Mouse (Mus musculus) testis, adult 2 months (tissue): ENCODE results near the gene Aldh1l1. TPM values are rescaled to one million over a fixed set of nuclear protein-coding genes. Genes with fewer than 3 reads are reported as not detected.
A peak's percentile ranks its signal among the peaks of the same experiment; 100 is the strongest.

ENCODE experiments used
- H3K27ac ChIP-seq: fragments of 200-500 bp; 2 replicates; pipeline ENCODE4 v1.5.1; 2012; ENCODE audit warnings: low read depth, low read length; ENCODE audit not compliant: control insufficient read depth, insufficient read depth
- H3K27me3 ChIP-seq: fragments of 200-500 bp; 2 replicates; pipeline ENCODE4 v1.6.1; 2012; ENCODE audit warnings: mild to moderate bottlenecking, low read length, moderate library complexity; ENCODE audit not compliant: control insufficient read depth, insufficient read depth
- H3K36me3 ChIP-seq: fragments of 200-500 bp; 2 replicates; pipeline ENCODE4 v1.6.1; 2012; ENCODE audit warnings: mild to moderate bottlenecking, low read length; ENCODE audit not compliant: control insufficient read depth, insufficient read depth
- H3K4me1 ChIP-seq: fragments of 200-500 bp; 2 replicates; pipeline ENCODE4 v1.6.1; 2012; ENCODE audit warnings: low read length; ENCODE audit not compliant: control insufficient read depth, insufficient read depth
- H3K4me3 ChIP-seq: fragments of 200-500 bp; 2 replicates; pipeline ENCODE4 v1.5.1; 2012; ENCODE audit warnings: low read depth, mild to moderate bottlenecking, low read length, moderate library complexity, mixed read lengths; ENCODE audit not compliant: control insufficient read depth
- CTCF ChIP-seq: fragments of 200-500 bp; IDR thresholded peaks from 2 replicates; pipeline ENCODE4 v1.5.1; 2012; ENCODE audit warnings: low read depth, mild to moderate bottlenecking, inconsistent platforms, low read length, moderate library complexity; ENCODE audit not compliant: control insufficient read depth, insufficient read depth, insufficient replicate concordance
- POLR2A ChIP-seq: fragments of 200-500 bp; IDR thresholded peaks from 2 replicates; pipeline ENCODE4 v1.6.1; 2012; ENCODE audit warnings: low read depth, mild to moderate bottlenecking, inconsistent platforms, low read length, moderate library complexity; ENCODE audit not compliant: control insufficient read depth
- polyA plus RNA-seq: library from polyadenylated mRNA; depleted of rRNA; stranded (reverse); fragments of >200 nt; gene quantifications from 2 replicates; pipeline ENCODE4 v1.2.3, GENCODE M21; 2012

Gene Aldh1l1
- polyA plus RNA-seq, 1 experiment = 9.6 TPM

DNA sequence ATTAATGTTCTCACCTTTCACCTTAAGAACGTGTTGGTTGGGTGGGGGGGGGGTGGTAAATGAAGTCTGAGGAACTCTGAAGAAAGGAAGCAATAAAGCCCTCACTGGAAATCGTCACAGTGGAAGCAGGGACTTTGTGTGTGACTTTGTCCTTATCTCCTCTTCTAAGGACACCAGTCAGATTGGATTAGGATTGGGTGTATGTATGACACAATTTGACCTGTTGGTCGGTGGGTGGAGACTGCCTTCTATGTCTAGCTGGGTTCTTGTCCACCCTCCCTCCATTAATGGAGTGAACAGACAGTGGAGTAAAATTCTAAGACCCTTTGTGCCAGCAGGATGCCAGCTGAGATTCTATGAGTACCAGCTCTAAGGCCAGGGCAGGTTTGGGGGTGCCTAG lies 2.0 kb upstream of the Aldh1l1 start:
- Histone ChIP-seq H3K4me3 (no peak overlapping the region), H3K36me3 (no peaks in the 10 kb centered on the region), H3K27me3 (no peaks in the 10 kb centered on the region), H3K27ac (no peak overlapping the region), H3K4me1 (no peaks in the 10 kb centered on the region)
- no peak for TF ChIP-seq POLR2A
- TF ChIP-seq CTCF = no peak

DNA sequence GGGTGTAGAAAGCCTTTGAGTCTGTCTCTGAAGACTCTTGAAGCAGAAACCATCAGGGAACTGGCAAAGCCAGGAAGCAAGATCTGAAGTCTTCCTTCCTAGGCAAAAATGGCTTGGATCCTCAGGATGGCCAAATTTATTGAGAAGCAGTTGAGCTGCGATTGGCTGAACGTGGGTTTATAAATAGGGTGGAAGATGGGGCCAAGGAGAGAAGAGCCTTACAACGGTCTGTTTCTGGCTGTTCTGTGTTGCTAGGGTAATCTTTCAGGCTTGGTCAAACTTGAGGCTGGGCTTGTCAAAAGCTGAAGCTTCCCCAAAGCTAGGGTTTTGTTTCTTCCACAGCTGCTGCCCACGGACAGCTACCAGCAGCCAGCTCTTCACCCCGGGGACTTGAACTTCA lies 1.4 kb upstream of the Aldh1l1 start:
- H3K36me3 ChIP-seq = no peaks in the 10 kb centered on the region
- no peak overlapping the region for H3K4me3 ChIP-seq
- H3K27ac ChIP-seq = no peak overlapping the region
- H3K4me1 ChIP-seq = no peaks in the 10 kb centered on the region
- TF ChIP-seq CTCF = no peak
- TF ChIP-seq POLR2A = no peak
- H3K27me3 ChIP-seq = no peaks in the 10 kb centered on the region

DNA sequence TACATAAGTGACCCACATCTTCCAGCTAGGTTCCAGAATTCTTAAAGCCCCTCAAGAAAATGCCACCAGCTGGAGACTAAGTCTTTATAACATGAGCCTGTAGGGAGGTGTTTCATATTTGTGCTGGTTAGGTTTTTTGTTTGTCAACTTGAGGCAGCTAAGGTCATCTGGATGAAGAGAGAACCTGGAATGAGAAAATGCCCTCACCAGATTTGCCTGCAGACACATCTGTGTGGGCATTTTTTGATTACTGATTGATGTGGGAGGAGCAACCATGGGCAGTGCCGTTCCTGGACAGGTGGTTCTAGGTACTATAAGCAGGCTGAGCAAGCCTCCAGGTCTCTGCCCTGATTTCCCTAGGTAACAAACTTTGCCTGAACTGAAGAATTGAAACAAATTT lies 1.3 kb downstream of the Aldh1l1 start:
- Histone ChIP-seq H3K36me3 (no peaks in the 10 kb centered on the region), H3K4me1 (no peaks in the 10 kb centered on the region; the same call in 1 of the 2 replicates), H3K4me3 (no peak overlapping the region), H3K27me3 (no peaks in the 10 kb centered on the region), H3K27ac (no peak overlapping the region)
- TF ChIP-seq POLR2A = no peak
- no peak for TF ChIP-seq CTCF

DNA sequence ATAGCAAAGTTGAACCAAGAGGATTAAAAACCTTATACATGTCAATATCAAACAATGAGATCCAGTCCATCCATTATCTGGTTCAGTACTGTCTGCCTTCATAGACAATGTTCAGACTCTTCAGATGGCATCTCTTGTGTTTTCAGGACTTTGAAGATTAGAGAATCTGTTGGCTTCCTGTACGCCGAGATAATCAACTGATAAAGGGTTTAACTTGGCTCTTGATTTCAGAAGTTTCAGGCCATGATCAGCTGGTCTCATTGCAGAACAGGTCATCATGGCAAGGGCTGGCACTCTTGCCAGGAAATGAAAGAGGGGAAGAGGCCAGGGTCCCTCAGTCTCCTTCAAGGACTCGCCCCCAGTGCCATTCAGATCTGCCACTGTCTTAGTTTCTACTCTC lies 3.3 kb downstream of the Aldh1l1 start:
- Histone ChIP-seq H3K4me1 (no peaks in the 10 kb centered on the region; the same call in 1 of the 2 replicates), H3K27ac (no peak overlapping the region), H3K4me3 (no peak overlapping the region), H3K27me3 (no peaks in the 10 kb centered on the region), H3K36me3 (no peaks in the 10 kb centered on the region)
- TF ChIP-seq POLR2A = no peak
- TF ChIP-seq CTCF = no peak

DNA sequence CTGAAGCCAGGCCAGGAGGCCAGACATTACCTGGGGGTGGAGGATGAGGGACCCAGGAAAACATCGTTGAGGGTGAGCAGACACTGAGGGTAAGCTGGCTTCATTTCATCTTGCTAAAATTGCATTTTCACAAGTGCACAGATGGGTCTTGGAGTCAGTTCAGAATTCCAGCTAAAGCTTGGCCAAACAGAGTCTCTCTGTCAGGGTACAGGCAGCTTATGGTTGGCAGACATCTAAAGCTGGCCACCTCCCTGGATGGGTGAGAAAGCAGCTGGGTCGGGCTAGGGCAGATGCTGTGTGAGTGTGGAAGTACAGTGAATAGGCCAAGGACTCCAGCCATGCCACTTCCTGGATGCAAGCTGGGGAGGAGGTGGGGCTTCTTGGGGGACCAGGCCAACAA lies 4.7 kb downstream of the Aldh1l1 start:
- TF ChIP-seq CTCF (no peak), POLR2A (no peak)
- no peaks in the 10 kb centered on the region for H3K36me3 ChIP-seq
- H3K27me3 ChIP-seq = no peaks in the 10 kb centered on the region
- no peaks in the 10 kb centered on the region; the same call in 1 of the 2 replicates for H3K4me1 ChIP-seq
- no peak overlapping the region for H3K4me3 ChIP-seq
- H3K27ac ChIP-seq = no peak overlapping the region

DNA sequence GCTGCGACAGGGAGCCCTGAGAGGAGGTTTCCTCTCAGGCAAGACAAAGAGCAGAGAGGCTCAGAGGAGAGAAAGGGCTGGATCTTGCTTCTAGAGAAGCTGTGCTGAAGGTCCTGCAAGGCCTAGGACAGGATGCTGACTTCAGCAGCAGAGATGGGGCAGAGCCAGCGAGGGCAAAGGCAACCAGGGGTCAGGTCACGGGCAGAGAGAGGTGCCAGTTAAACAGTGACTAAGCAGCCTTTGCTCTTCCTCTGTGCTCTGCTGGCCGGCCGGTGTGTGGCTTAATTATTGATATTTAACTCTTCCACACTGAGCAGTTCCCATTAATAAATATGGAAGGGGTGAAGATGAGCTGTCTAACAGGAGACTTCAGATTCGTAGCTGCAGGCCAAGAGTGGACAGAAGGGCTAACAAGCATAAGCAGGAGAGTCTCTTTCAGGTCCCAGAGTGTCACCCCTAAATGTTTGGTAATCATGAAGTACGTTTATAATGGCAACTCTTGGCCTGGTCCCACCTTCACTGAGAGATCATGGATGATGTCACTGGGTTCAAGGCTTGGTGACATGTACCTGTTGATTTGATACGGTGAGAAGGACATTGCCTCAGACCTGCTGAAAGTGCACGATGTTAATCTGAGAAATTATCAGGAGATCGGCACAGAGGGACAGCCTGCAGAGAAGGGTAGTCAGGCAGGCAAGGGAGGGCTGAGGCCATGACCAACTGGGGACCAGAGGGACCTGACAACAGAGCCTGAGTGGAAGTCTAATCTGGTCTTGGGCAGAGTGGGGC lies 5.9 kb downstream of the Aldh1l1 start:
- no peaks in the 10 kb centered on the region; the same call in 1 of the 2 replicates for H3K4me1 ChIP-seq
- TF ChIP-seq CTCF (no peak), POLR2A (no peak)
- H3K4me3 ChIP-seq = no peak overlapping the region
- H3K27ac ChIP-seq = 0 out of 2 replicates have a peak overlapping the region, but pooled peaks have one; percentile 8
- H3K27me3 ChIP-seq = no peaks in the 10 kb centered on the region
- H3K36me3 ChIP-seq = no peaks in the 10 kb centered on the region

DNA sequence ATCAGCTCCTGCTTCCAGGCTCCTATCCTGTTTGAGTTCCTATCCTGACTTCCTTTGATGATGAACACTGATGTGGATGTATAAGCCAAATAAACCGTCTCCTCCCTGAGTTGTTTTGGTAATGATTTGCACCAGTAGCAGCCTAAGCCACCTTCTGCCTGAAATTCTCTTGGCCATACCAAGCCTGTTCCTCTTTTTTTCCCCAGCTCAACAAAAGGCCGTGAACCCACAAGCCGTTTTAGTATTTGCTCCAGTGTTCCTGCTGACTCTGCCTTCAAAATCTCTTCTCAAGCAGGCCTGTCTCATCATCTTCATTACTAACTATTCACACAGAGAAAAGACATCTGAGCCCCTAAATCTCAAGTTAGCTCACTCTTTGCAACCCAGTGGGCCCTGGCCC lies 7.9 kb downstream of the Aldh1l1 start:
- Histone ChIP-seq H3K36me3 (no peaks in the 10 kb centered on the region), H3K4me3 (no peak overlapping the region), H3K27ac (no peak overlapping the region), H3K27me3 (no peaks in the 10 kb centered on the region), H3K4me1 (no peaks in the 10 kb centered on the region; the same call in 1 of the 2 replicates)
- no peak for TF ChIP-seq POLR2A
- TF ChIP-seq CTCF = no peak

DNA sequence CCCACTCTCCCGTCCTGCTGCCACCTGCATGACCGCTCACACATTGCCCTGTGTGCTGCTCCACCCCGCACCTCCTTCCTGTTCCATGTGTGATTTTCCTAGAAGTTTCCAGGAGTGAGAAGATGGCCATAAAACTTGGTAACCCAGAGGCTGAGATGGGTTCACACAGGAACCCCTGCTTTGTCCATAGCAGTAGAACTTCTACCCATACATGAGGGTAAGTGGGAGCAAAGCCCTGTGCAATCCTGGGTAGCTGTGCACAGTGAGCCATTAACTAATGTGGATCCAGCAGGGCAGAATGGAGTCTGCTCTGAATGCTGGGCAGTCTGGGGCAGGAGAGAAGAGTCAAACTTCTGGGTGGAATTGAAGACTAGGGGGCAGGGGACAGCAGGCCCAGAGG lies 8.3 kb downstream of the Aldh1l1 start:
- Histone ChIP-seq H3K36me3 (no peaks in the 10 kb centered on the region), H3K27me3 (no peaks in the 10 kb centered on the region), H3K4me3 (no peak overlapping the region), H3K4me1 (no peaks in the 10 kb centered on the region; the same call in 1 of the 2 replicates), H3K27ac (no peak overlapping the region)
- TF ChIP-seq CTCF (no peak), POLR2A (no peak)
